Mouse (Mus musculus) CH12F3 (cell line): ENCODE measurements around the gene H2-DMb2.

Source experiments
- in situ Hi-C: fragments of 300-500 bp; cut with MboI; formaldehyde crosslinking; loops from 2 replicates; pipeline ENCODE4 v1.14.3; 2020; ENCODE audit warnings: low sequenced_read_pairs

The H2-DMb2 gene

GRCm38 (mm10) chr17:34118113-34118872 lies 24.8 kb upstream of the H2-DMb2 start:
- in situ Hi-C loops: no loop called here

DNA sequence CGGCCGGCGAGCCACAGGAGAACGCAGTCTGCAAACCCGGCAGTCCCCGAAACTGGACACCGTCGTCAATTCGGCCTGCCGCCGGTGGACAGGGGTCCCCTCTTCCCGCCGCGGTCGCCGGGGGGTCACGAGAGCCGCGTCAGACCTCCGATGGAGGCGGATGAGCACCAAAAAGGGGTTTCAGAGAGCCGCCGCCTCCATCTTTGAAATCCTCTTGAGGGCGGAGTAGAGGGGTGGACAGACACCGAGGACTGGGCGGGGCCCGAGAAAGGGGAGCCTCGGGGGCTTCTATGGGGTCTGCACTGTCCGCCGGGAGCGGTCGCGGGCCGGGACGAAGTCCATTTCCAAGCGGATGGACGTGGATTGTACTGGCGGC lies 24.2 kb upstream of the H2-DMb2 start:
- in situ Hi-C loops: no loop called here

GRCm38 (mm10) chr17:34119249-34120179 lies 23.6 kb upstream of the H2-DMb2 start, which contains the start of gene H2-DMa:
TSS of gene H2-DMa (plus strand) at chr17:34119541.
- in situ Hi-C loops: no loop called here

- in situ Hi-C loops: no loop called here
Measured at GRCm38 (mm10) chr17:34120180-34120723, 22.9 kb upstream of the H2-DMb2 start.

DNA sequence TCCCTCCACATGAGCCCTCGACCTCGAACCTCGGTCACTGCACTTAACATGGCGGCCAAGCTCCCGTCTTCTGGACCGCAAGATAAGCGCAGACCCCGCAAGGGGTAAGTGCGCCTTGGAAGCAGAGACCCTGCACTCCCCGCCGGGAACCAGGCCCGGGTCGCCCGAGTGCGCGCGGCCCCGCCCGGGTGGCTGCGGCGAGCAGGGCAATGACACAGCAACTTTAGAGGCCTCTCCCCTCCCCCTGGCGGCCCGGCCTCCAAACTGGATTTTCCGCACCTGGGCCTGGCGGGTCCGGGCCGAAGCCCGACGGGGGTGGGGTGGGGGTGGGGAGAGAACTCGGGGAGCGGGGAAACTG lies 22.3 kb upstream of the H2-DMb2 start:
- in situ Hi-C loops: no loop called here

DNA sequence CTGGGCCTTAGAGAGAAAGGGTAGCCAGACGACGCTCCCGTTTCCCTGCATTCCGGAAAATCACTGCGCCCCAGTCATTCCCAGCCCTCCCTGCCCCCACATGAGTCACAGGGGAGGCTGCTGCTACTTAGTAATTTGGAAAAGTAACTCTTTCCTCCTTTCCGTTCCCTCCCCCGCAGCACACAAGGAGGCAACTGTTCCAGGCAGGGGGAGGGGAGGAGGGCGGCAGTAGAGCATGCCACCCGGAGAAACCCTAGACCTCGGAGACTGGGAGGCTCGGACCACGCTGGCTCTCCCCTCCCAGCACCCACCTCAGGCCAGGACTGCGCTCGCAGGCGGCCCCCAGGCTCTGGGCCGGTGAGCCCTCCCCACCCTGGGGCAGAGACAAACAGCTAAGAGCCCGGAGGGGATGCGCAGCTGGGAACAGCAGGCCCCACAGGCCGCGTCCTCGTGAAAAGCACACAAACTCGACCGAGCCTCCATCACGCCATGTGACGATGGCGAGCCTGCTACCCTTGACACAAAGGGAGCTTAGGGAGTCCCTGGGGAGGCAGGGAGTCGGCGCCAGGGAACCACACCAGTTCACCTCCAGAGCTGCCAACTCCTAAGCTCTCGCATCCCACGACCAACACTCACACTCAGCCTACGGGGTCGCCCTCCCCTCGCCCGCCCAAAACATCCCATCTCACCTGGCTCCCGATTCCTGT lies 21.8 kb upstream of the H2-DMb2 start:
- in situ Hi-C loops: no loop called here

DNA sequence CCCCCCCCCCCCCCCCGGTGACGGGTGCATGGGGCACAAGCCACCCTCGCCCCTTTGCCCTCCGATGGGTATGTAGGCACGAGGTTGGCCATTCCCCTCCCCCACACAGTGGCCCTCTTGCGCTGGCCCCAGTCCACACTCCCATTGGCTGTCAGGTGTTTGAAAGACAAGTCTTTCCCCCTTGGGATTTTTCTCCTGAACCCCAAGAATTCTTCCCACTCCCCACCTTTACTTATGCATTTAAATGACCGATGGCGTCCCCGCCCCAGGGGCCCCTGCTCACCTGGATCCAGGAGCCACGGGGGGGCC lies 21.3 kb upstream of the H2-DMb2 start:
- in situ Hi-C loops: no loop called here

GRCm38 (mm10) chr17:34122188-34122984 lies 20.7 kb upstream of the H2-DMb2 start, which contains the start of gene Brd2:
TSS of gene Brd2 (minus strand) at chr17:34122634.
- in situ Hi-C loops: no loop called here

DNA sequence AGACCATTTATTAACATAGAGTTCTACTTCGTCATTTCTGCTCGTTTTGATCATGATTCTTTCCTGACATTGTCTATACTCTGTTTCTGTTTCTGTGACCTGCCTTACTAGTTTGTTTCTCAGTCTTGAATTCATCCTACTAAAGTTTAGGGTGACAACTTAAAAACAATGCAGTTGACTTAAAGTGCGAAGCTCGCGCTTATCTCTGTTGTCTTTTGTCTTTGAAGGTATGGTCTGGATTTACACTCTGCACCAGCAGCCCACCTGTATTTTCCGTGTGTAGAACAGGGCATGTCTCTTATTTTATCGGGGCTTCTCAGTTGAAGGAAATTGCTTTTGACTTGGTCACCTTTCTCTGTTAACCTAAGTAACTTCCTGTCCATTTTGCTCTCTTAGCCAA lies 20.0 kb upstream of the H2-DMb2 start:
- in situ Hi-C loops: no loop called here

DNA sequence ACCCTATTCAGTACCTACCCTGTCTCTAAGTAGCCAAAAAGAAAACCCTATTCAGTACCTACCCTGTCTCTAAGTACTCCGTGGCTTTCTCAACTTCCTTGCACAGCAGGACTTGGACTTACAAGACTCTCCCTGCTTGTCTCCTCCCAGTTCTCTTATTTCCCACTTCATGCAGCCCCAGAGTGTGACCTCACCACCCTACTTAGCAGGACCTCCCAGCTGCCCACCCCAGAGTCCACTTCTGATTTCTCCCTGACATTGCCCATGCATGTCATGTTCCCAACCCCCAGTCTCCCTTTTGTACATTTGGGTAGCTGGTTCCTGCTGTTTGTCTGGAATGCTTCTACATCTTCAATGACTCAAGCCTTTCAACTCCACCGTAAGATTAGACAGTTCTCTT lies 19.6 kb upstream of the H2-DMb2 start:
- in situ Hi-C loops: no loop called here

DNA sequence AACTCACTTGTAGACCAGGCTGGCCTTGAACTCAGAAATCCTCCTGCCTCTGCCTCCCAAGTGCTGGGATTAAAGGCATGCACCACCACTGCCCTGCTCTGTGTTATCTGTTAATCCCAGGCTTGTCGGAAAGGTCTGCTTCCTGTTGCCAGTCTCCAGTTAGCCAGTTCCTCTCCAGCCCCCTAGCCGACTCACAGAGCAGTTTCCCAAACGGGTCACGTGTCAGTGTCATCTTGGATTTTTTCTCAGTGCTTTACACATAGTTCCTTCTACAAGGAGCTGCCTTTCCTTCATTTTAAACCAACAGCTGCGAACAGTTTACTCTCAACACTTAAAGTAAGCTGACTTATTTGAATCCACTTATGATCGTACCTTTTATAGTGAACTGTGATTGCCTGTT lies 18.5 kb upstream of the H2-DMb2 start:
- in situ Hi-C loops: no loop called here

DNA sequence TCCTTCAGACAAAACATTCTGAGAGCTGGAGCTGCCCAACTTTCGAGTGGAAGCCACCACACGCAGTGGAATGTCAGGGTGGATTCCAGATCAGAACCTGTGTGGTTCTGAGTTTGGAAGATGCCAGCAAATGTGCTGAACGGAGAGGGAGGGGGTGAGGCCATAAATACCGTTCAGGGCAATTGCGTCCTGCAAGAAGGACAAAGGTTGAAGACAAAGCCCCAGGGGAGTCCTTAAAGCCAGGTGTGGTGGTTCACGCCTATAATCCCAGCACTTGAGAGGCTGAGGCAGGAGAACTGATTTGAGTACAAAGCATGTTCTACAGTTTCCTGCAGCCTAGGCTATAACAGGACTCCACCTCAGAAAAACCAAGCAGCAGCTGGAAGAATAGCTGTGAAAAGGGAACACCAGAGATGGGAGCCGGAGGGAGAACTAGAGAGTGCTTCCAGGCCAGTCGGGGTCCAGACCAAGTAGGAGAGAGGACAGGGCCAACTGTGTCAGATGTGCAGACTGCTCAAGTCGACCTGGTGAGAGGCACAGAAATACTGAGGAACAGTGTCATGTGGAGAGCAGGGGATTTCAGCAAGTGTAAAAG lies 16.2 kb upstream of the H2-DMb2 start:
- in situ Hi-C loops: no loop called here

DNA sequence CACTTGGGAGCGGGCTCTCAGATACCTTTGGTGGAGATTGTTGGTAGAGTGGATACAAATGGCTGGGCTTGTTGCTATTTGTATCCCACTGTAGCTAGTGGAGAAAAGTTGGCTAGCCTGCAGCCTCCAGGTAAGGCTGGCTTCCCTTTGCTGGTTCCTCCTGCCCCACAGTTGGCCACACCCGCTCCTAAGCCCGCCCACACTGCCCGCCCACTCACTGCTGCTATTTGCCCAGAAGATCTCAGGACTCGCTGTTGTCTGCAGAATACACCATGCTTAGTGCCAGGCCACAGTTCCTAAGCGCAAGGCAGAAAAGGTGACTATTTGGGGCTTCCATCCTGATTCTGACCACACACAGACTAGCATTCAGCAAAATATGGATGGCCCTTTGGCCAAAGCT lies 15.6 kb upstream of the H2-DMb2 start:
- in situ Hi-C loops: no loop called here

DNA sequence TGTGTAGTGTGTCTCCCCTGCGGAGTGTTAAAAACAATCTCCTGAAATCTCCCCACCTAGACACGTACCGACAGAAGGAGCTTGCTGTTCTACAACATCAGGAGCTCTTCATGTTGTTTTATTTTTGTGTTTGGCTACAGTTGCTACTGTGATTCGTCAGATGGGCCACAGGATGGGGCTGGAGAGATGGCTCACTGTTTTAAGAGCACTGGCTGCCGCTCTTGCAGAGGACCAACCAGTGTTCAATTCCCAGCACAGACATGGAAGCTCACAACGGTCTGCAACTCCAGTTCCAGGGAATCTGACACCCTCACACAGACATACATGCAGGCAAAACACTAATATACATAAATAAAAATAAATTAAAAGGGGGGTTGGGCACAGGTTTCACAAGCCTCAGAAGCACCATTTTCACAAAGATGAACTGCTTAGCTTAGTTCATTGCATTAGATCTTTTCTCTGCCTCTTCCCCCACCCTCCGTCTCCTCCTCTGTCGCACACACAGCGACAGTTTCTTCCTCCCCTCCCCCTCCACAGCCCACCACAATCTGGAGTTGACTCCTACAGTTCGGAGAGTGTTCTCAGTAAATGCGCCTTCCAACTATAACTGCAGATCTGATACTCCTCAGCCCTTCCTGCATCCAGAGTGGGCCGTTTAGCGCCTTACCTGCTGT lies 14.7 kb upstream of the H2-DMb2 start:
- in situ Hi-C loops: no loop called here

GRCm38 (mm10) chr17:34128944-34129791 lies 13.9 kb upstream of the H2-DMb2 start:
- in situ Hi-C loops: no loop called here

- in situ Hi-C loops: loop anchor here (5.0 kb wide), 1 partner anchor 37 kb away; no protein-coding TSS in a partner anchor
Measured at GRCm38 (mm10) chr17:34130073-34130947, 12.8 kb upstream of the H2-DMb2 start.

- in situ Hi-C loops: loop anchor here (5.0 kb wide), 1 partner anchor 35 kb away; no protein-coding TSS in a partner anchor
Measured at GRCm38 (mm10) chr17:34131911-34132310, 11.2 kb upstream of the H2-DMb2 start.
